Mouse (Mus musculus) spleen, adult 2 months (tissue): Measurements from ENCODE around the gene Ackr4. TPM values are rescaled to one million over a fixed set of nuclear protein-coding genes. Genes with fewer than 3 reads are reported as not detected.

ENCODE experiments used
- DNase-seq, 2 experiments: peaks; one replicate each; pipeline versions ENCODE4 v3.0.0 to v3.0.0-alpha.2; 2012 to 2021; ENCODE audit warnings: low spot score in 2 of 2, low read depth in 1 of 2
- H3K27ac ChIP-seq: fragments of 200-500 bp; 2 replicates; pipeline ENCODE4 v1.5.1; 2012; ENCODE audit warnings: low read length, inconsistent platforms; ENCODE audit not compliant: insufficient read depth
- H3K27me3 ChIP-seq: fragments of 200-500 bp; 2 replicates; pipeline ENCODE4 v1.6.1; 2012; ENCODE audit warnings: mild to moderate bottlenecking, moderate library complexity, low read length, inconsistent platforms; ENCODE audit not compliant: control insufficient read depth, insufficient read depth
- H3K36me3 ChIP-seq: fragments of 200-500 bp; 2 replicates; pipeline ENCODE4 v1.6.1; 2012; ENCODE audit warnings: mild to moderate bottlenecking, low read length, inconsistent platforms; ENCODE audit not compliant: control insufficient read depth, insufficient read depth
- H3K4me1 ChIP-seq: fragments of 200-500 bp; 2 replicates; pipeline ENCODE4 v1.6.1; 2011; ENCODE audit warnings: inconsistent platforms; ENCODE audit not compliant: control insufficient read depth, insufficient read depth, insufficient read length
- H3K4me3 ChIP-seq: fragments of 200-500 bp; 2 replicates; pipeline ENCODE4 v1.5.1; 2011; ENCODE audit warnings: mild to moderate bottlenecking, inconsistent platforms; ENCODE audit not compliant: insufficient read depth, insufficient read length; ENCODE audit errors: extremely low read depth
- CTCF ChIP-seq: fragments of 200-500 bp; IDR thresholded peaks from 2 replicates; pipeline ENCODE4 v1.5.1; 2011; ENCODE audit warnings: mild to moderate bottlenecking, inconsistent platforms; ENCODE audit not compliant: insufficient read depth, insufficient read length, insufficient replicate concordance; ENCODE audit errors: extremely low read depth
- POLR2A ChIP-seq: fragments of 200-500 bp; IDR thresholded peaks from 2 replicates; pipeline ENCODE4 v1.6.1; 2011; ENCODE audit warnings: low read depth, low read length, inconsistent platforms
- WGBS: fragments of 180-500 bp; shearing (Covaris S2); methylation state at CpG from one replicate; pipeline ENCODE4 v1.1.7; 2018; 5-methylcytosine and 5-hydroxymethylcytosine counted together
- polyA plus RNA-seq: library from polyadenylated mRNA; depleted of rRNA; stranded (reverse); fragments of >200 nt; gene quantifications from 2 replicates; pipeline ENCODE4 v1.2.3, GENCODE M21; 2012

The Ackr4 gene
- polyA plus RNA-seq, 1 experiment = 1.6 TPM

GRCm38 (mm10) chr9:104098256-104098655 lies 28.5 kb downstream of the Ackr4 start:
- WGBS = 15% methylated on average over 5 of the region's 5 CpGs
- H3K36me3 ChIP-seq = no peaks in the 10 kb centered on the region

GRCm38 (mm10) chr9:104092945-104093344 lies 33.8 kb downstream of the Ackr4 start:
- no peak overlapping the region for H3K27ac ChIP-seq
- DNase-seq = no peak
- H3K4me3 ChIP-seq = no peak overlapping the region
- WGBS = 93% methylated on average over 5 of the region's 5 CpGs
- H3K27me3 ChIP-seq = no peaks in the 10 kb centered on the region
- H3K36me3 ChIP-seq = no peaks in the 10 kb centered on the region
- no peaks in the 10 kb centered on the region for H3K4me1 ChIP-seq
- no peak for TF ChIP-seq CTCF
- no peak for TF ChIP-seq POLR2A

More at GRCm38 (mm10) chr9:104098256-104098655, 28.5 kb downstream of the Ackr4 start:
- no peak overlapping the region for H3K27ac ChIP-seq
- H3K27me3 ChIP-seq = no peaks in the 10 kb centered on the region
- H3K4me1 ChIP-seq = no peaks in the 10 kb centered on the region
- no peak overlapping the region for H3K4me3 ChIP-seq
- DNase-seq = peak; percentile 14 to 29
- TF ChIP-seq CTCF = no peak
- TF ChIP-seq POLR2A = no peak

- TF ChIP-seq CTCF (no peak), POLR2A (no peak)
- WGBS = 72% methylated on average over 8 of the region's 8 CpGs
- Histone ChIP-seq H3K27me3 (no peaks in the 10 kb centered on the region), H3K4me1 (no peaks in the 10 kb centered on the region), H3K27ac (no peak overlapping the region), H3K36me3 (peaks cover 3% of the 10 kb centered on the region), H3K4me3 (no peak overlapping the region)
- no peak for DNase-seq
Observed at GRCm38 (mm10) chr9:104088555-104088954, 38.2 kb downstream of the Ackr4 start.

- WGBS = 89% methylated on average over 4 of the region's 4 CpGs
- TF ChIP-seq CTCF = no peak
- TF ChIP-seq POLR2A = no peak
- peaks cover 3% of the 10 kb centered on the region for H3K36me3 ChIP-seq
- H3K27me3 ChIP-seq = no peaks in the 10 kb centered on the region
- no peak overlapping the region for H3K27ac ChIP-seq
- no peaks in the 10 kb centered on the region for H3K4me1 ChIP-seq
- no peak overlapping the region for H3K4me3 ChIP-seq
- DNase-seq = no peak
Observed at GRCm38 (mm10) chr9:104085730-104086429, 40.9 kb downstream of the Ackr4 start.

- no peak overlapping the region for H3K27ac ChIP-seq
- no peaks in the 10 kb centered on the region for H3K27me3 ChIP-seq
- 75% methylated on average over 3 of the region's 3 CpGs for WGBS
- TF ChIP-seq POLR2A (no peak), CTCF (no peak)
- no peak overlapping the region for H3K4me3 ChIP-seq
- no peaks in the 10 kb centered on the region for H3K4me1 ChIP-seq
- no peak for DNase-seq
- peaks cover 3% of the 10 kb centered on the region for H3K36me3 ChIP-seq
Observed at GRCm38 (mm10) chr9:104080038-104080437, 46.7 kb downstream of the Ackr4 start.

- H3K36me3 ChIP-seq = peaks cover 3% of the 10 kb centered on the region
- H3K4me3 ChIP-seq = no peak overlapping the region
- H3K27me3 ChIP-seq = no peaks in the 10 kb centered on the region
- no peaks in the 10 kb centered on the region for H3K4me1 ChIP-seq
- WGBS = 45% methylated on average over 5 of the region's 5 CpGs
- TF ChIP-seq CTCF (peak; percentile 59; the same call in 1 of the 2 replicates), POLR2A (no peak)
- DNase-seq = peak in 1 of 2 experiments; percentile 43
- no peak overlapping the region for H3K27ac ChIP-seq
Observed at GRCm38 (mm10) chr9:104079379-104079778, 47.4 kb downstream of the Ackr4 start.

GRCm38 (mm10) chr9:104078780-104079179 lies 48.0 kb downstream of the Ackr4 start:
- no peaks in the 10 kb centered on the region for H3K27me3 ChIP-seq
- 91% methylated on average over 1 of the region's 1 CpGs for WGBS
- H3K36me3 ChIP-seq = no peaks in the 10 kb centered on the region; the same call in 1 of the 2 replicates
- TF ChIP-seq CTCF (no peak), POLR2A (no peak)
- DNase-seq = no peak
- H3K27ac ChIP-seq = no peak overlapping the region
- no peak overlapping the region for H3K4me3 ChIP-seq
- H3K4me1 ChIP-seq = no peaks in the 10 kb centered on the region
